Mouse (Mus musculus) hindbrain, embryonic 14.5 days (tissue): ENCODE data around the gene Kcnq1. TPM values are rescaled to one million over a fixed set of nuclear protein-coding genes. Genes with fewer than 3 reads are reported as not detected.
A peak's percentile ranks its signal among the peaks of the same experiment; 100 is the strongest.

Experiments
- ATAC-seq: fragments of 200-750 bp; cut with Nextera tagmentation; 2 replicates; pipeline ENCODE4 v1.8.0; 2017; ENCODE audit warnings: moderate number of reproducible peaks, mild to moderate bottlenecking, moderate TSS enrichment, moderate library complexity; ENCODE audit not compliant: low FRiP score
- DNase-seq: peaks from one replicate; pipeline ENCODE4 v3.0.0-alpha.2; 2015; ENCODE audit warnings: low spot score
- H3K27ac ChIP-seq: fragments of 300-500 bp; sonication (generic); 2 replicates; pipeline ENCODE4 v1.5.1; 2014; ENCODE audit warnings: mild to moderate bottlenecking, moderate library complexity
- H3K27me3 ChIP-seq: fragments of 300-500 bp; sonication (generic); 2 replicates; pipeline ENCODE4 v1.6.1; 2014; ENCODE audit warnings: mild to moderate bottlenecking, low read length, mixed read lengths; ENCODE audit not compliant: control insufficient read depth, insufficient read depth
- H3K36me3 ChIP-seq: fragments of 300-500 bp; sonication (generic); replicated peaks from 2 replicates; pipeline ENCODE4 v1.6.1; 2014; ENCODE audit not compliant: control insufficient read depth, insufficient read depth
- H3K4me1 ChIP-seq: fragments of 300-500 bp; sonication (generic); replicated peaks from 2 replicates; pipeline ENCODE4 v1.6.1; 2014; ENCODE audit warnings: antibody characterized with exemption, low read length, mixed read lengths; ENCODE audit not compliant: control insufficient read depth, insufficient read depth
- H3K4me2 ChIP-seq: fragments of 300-500 bp; sonication (generic); replicated peaks from 2 replicates; pipeline ENCODE4 v1.6.1; 2014; ENCODE audit warnings: mild to moderate bottlenecking, moderate library complexity
- H3K4me3 ChIP-seq: fragments of 300-500 bp; sonication (generic); replicated peaks from 2 replicates; pipeline ENCODE4 v1.5.1; 2014; ENCODE audit warnings: mild to moderate bottlenecking, low read length
- H3K9ac ChIP-seq: fragments of 300-500 bp; sonication (generic); 2 replicates; pipeline ENCODE4 v1.6.1; 2014
- H3K9me3 ChIP-seq: fragments of 300-500 bp; sonication (generic); 2 replicates; pipeline ENCODE4 v1.6.1; 2016; ENCODE audit warnings: low read length; ENCODE audit not compliant: control insufficient read depth
- WGBS: fragments of 180-500 bp; shearing (Covaris S2); extraction: QIAGEN DNeasy Blood & Tissue Kit; methylation state at CpG from one replicate; pipeline ENCODE4 v1.1.7; 2014; 5-methylcytosine and 5-hydroxymethylcytosine counted together
- polyA plus RNA-seq: library from polyadenylated mRNA; unstranded; fragments of >200 nt; fragmentation: Nextera tagmentation; extraction: Ambion mirVana; gene quantifications from 2 replicates; pipeline ENCODE4 v1.2.1, GENCODE M21; 2014

The Kcnq1 gene
- polyA plus RNA-seq, 1 experiment from 2014 or later: 0.94 TPM

DNA sequence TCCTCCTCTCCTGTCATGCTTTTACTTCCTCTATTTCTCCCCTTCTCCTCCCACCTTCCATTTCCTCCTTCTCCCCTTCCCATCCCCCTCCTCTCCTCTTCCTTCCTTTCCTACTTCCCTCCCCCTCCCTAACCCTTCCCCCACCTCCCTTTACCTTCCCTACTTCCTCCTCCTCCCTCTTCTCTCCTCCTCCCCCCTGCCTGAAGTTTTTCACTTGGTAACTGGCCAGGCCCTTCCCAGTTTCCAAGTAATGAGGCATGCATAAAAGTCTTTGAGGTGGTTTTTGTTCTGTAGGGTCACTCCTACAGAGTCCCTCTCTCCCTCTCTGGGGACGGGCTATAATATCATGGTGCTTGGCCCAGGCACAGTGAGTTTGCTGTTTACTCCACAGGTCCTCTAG is 13.2 kb downstream of the Kcnq1 start:
- Histone ChIP-seq H3K4me3 (no peak overlapping the region), H3K27me3 (no peaks in the 10 kb centered on the region), H3K4me2 (no peak overlapping the region), H3K9me3 (peaks cover 8% of the 10 kb centered on the region; the same call in 1 of the 2 replicates), H3K27ac (no peak overlapping the region), H3K4me1 (no peaks in the 10 kb centered on the region), H3K9ac (no peak overlapping the region), H3K36me3 (no peaks in the 10 kb centered on the region)
- DNase-seq: no peak
- ATAC-seq: no peak
- 23% methylated on average over 1 of the region's 1 CpGs for WGBS

GRCm38 (mm10) chr7:143119826-143120225 is 13.7 kb downstream of the Kcnq1 start:
- no peak overlapping the region for H3K4me2 ChIP-seq
- H3K27me3 ChIP-seq: no peaks in the 10 kb centered on the region
- no peak overlapping the region for H3K4me3 ChIP-seq
- H3K9ac ChIP-seq: no peak overlapping the region
- ATAC-seq (no peak), DNase-seq (no peak)
- WGBS: 75% methylated on average over 3 of the region's 3 CpGs
- H3K4me1 ChIP-seq: no peaks in the 10 kb centered on the region
- H3K9me3 ChIP-seq: peaks cover 4% of the 10 kb centered on the region; the same call in 1 of the 2 replicates
- no peaks in the 10 kb centered on the region for H3K36me3 ChIP-seq
- H3K27ac ChIP-seq: no peak overlapping the region

DNA sequence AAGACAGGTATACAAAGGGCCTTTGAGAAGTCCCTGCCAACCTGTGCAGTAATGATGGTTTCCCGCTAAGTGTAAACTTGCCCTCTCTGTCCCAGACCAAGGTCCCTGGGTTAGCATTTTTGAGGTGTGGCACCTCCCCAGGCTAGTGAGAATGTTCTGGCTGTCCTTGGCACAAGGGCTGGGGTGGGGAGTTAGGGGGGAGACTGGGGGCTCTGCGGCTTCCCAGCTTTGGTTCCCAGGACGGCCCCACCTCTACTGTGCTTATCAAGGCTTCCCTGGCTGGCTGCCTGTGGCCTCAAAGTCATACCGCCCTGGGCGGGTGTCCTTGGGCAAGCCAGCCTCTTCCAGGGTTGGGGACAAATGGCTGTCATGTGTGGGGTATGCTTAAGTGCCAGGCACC is 16.0 kb downstream of the Kcnq1 start:
- DNase-seq (no peak), ATAC-seq (no peak)
- Histone ChIP-seq H3K9ac (no peak overlapping the region), H3K4me3 (no peak overlapping the region), H3K4me1 (no peaks in the 10 kb centered on the region), H3K27me3 (no peaks in the 10 kb centered on the region), H3K9me3 (no peaks in the 10 kb centered on the region), H3K4me2 (no peak overlapping the region), H3K27ac (no peak overlapping the region), H3K36me3 (no peaks in the 10 kb centered on the region)
- 80% methylated on average over 5 of the region's 5 CpGs for WGBS

DNA sequence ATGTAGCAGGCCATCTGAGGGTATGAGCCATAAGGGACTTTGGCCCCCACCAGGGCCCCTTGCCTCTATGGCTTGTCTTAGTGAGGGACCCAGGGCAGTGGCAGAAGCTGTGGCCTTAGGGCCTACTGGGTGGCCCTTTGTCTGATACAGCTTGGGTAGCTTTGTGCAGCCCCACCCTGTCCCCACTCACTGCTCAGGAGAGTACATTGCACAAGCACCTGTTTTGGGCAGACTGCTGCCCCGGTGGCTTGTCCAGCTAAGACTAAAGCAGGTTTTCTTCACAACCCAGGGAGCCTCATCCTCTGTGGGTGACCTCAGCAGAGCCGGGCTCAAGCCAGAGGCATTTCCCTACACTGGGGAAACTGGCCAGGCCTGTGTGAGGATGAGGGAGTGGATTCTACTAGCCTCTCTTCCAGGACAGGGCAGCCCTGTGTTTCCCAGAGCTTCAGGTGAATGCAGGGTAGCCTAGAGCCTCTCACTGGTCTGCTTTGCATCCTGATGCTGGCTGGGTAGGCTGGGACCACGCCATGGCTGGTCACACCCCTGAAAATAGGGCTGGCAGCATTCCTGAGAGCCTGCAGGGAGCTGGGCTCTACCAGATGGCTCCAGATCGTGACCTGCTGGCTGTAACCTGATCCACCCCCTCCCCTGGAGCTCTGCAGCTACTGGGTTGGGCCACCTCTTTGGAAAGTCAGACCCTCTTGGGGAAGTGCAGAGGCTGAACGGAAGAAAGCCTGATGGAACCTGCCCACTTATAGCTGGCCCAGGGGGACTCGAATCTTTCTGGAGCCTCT is 17.9 kb downstream of the Kcnq1 start:
- Histone ChIP-seq H3K9me3 (no peaks in the 10 kb centered on the region), H3K27ac (no peak overlapping the region), H3K4me2 (no peak overlapping the region), H3K4me3 (no peak overlapping the region), H3K36me3 (no peaks in the 10 kb centered on the region), H3K9ac (no peak overlapping the region), H3K4me1 (no peaks in the 10 kb centered on the region), H3K27me3 (no peaks in the 10 kb centered on the region)
- ATAC-seq (0 out of 2 replicates have a peak, but pooled peaks have one; percentile 14), DNase-seq (no peak)
- WGBS: 12% methylated on average over 6 of the region's 6 CpGs

- no peak for ATAC-seq
- 67% methylated on average over 3 of the region's 3 CpGs for WGBS
Measured at GRCm38 (mm10) chr7:143124902-143125301, 18.7 kb downstream of the Kcnq1 start.

GRCm38 (mm10) chr7:143132815-143133214 is 26.7 kb downstream of the Kcnq1 start:
- 84% methylated on average over 5 of the region's 5 CpGs for WGBS
- H3K4me1 ChIP-seq: no peaks in the 10 kb centered on the region
- no peaks in the 10 kb centered on the region for H3K36me3 ChIP-seq
- H3K9ac ChIP-seq: no peak overlapping the region
- no peaks in the 10 kb centered on the region for H3K27me3 ChIP-seq
- H3K4me2 ChIP-seq: no peak overlapping the region
- H3K9me3 ChIP-seq: no peaks in the 10 kb centered on the region
- no peak overlapping the region for H3K27ac ChIP-seq
- ATAC-seq: no peak
- H3K4me3 ChIP-seq: no peak overlapping the region
- no peak for DNase-seq

More at GRCm38 (mm10) chr7:143124902-143125301, 18.7 kb downstream of the Kcnq1 start:
- no peaks in the 10 kb centered on the region for H3K4me1 ChIP-seq
- no peak overlapping the region for H3K27ac ChIP-seq
- H3K4me2 ChIP-seq: no peak overlapping the region
- DNase-seq: no peak
- H3K4me3 ChIP-seq: no peak overlapping the region
- no peaks in the 10 kb centered on the region for H3K36me3 ChIP-seq
- no peaks in the 10 kb centered on the region for H3K27me3 ChIP-seq
- H3K9me3 ChIP-seq: no peaks in the 10 kb centered on the region
- H3K9ac ChIP-seq: no peak overlapping the region

GRCm38 (mm10) chr7:143136125-143136524 is 30.0 kb downstream of the Kcnq1 start:
- H3K36me3 ChIP-seq: no peaks in the 10 kb centered on the region
- no peak overlapping the region for H3K4me2 ChIP-seq
- DNase-seq: no peak
- no peak overlapping the region for H3K27ac ChIP-seq
- no peaks in the 10 kb centered on the region for H3K4me1 ChIP-seq
- H3K4me3 ChIP-seq: no peak overlapping the region
- no peak for ATAC-seq
- H3K9ac ChIP-seq: no peak overlapping the region
- WGBS: 74% methylated on average over 2 of the region's 2 CpGs
- H3K27me3 ChIP-seq: no peaks in the 10 kb centered on the region
- no peaks in the 10 kb centered on the region for H3K9me3 ChIP-seq

DNA sequence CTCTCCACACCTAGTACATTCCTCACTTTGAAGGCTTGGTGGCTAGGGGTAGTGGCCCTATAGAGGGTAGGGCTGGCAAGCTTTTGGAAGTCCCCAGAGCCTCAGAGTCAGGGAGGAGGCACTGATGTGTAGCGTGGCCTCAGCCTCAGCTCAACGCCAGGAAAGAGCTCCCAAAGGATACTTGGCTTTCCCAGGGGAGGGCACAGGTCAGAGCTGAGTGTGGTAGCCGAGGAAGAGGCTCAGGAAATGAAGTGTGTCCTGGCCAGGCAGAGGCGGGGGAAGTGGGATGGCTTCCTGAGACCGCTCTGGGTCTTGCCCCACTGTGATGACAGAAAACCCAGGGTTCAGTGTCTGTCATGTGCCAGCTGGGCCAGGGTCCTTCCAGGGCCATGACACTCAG is 30.4 kb downstream of the Kcnq1 start:
- H3K27ac ChIP-seq: no peak overlapping the region
- no peaks in the 10 kb centered on the region for H3K4me1 ChIP-seq
- no peak overlapping the region for H3K4me2 ChIP-seq
- H3K36me3 ChIP-seq: no peaks in the 10 kb centered on the region
- no peak for ATAC-seq
- WGBS: 74% methylated on average over 5 of the region's 5 CpGs
- DNase-seq: no peak
- H3K9ac ChIP-seq: no peak overlapping the region
- no peak overlapping the region for H3K4me3 ChIP-seq
- H3K27me3 ChIP-seq: no peaks in the 10 kb centered on the region
- H3K9me3 ChIP-seq: no peaks in the 10 kb centered on the region

GRCm38 (mm10) chr7:143138789-143139188 is 32.6 kb downstream of the Kcnq1 start:
- no peak overlapping the region for H3K9ac ChIP-seq
- WGBS: 30% methylated on average over 1 of the region's 1 CpGs
- H3K9me3 ChIP-seq: no peaks in the 10 kb centered on the region
- no peaks in the 10 kb centered on the region for H3K4me1 ChIP-seq
- no peak overlapping the region for H3K27ac ChIP-seq
- H3K27me3 ChIP-seq: no peaks in the 10 kb centered on the region
- no peak overlapping the region for H3K4me3 ChIP-seq
- H3K4me2 ChIP-seq: no peak overlapping the region
- ATAC-seq (no peak), DNase-seq (peak; percentile 74)
- no peaks in the 10 kb centered on the region for H3K36me3 ChIP-seq
